Mouse (Mus musculus): ENCODE results near the gene Trcg1. TPM values are rescaled to one million over a fixed set of nuclear protein-coding genes. Genes with fewer than 3 reads are reported as not detected.

Gene Trcg1
- polyA plus RNA-seq, 1 experiment from 2014 or later: not detected

DNA sequence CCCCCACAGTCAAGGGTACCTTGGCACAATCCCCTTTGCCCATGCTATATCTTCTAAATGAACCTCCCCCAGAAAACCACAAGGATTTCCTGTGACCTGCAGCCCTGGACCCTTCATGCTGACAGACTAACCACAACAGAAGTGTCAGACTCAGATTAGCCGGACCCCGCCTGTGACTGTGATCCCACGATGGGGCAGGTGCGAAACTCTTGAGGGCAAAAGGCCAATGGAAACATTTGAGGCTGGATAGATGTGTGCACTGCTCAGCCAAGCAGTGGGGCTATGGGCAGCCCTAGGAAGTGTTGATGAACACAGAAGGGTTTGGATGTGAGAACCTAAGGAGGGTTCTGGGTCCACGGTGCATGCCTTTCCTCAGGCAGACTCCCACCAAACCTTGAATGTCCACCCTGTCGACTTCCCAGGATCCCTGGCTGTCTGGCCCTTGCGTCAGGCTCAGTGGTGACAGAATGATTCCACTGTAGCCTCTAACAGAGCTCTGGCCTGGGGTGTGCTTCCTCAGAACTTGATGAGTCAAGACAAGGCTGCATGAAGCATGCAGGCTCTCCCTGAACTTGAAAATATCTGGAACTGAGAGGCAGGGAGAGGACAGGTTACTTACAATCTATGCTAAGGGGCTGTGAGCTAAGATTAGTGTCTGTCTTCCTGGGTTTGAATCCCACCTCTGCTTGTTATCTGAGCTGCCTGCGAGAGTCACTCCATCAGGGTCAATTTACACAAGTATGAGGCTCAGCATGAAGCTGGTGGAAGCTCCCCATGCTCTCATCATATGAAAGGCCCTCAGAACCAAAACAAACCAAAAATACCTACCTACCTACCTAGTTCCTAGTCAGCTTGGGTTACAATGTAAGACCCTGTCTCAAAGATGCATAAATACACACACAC is 36.8 kb downstream of the Trcg1 start:
- no peak for ATAC-seq (ENCODE audit: low FRiP score, low TSS enrichment)
- 60% methylated on average over 8 of the region's 8 CpGs for WGBS
- no peak overlapping the region for H3K9ac ChIP-seq (ENCODE audit: low read depth, low read length)
- no peak overlapping the region for H3K4me2 ChIP-seq (replicated peaks; ENCODE audit: low read depth, low read length)
- H3K27me3 ChIP-seq (ENCODE audit: control insufficient read depth, insufficient read depth, low read length): no peaks in the 10 kb centered on the region
- no peaks in the 10 kb centered on the region for H3K9me3 ChIP-seq (ENCODE audit: control insufficient read depth, low read length)
- H3K36me3 ChIP-seq (ENCODE audit: control insufficient read depth, insufficient read depth, low read length): no peaks in the 10 kb centered on the region
- no peak overlapping the region for H3K4me3 ChIP-seq (ENCODE audit: low read length)
- H3K4me1 ChIP-seq (ENCODE audit: control insufficient read depth, insufficient read depth, low read length): peaks cover 38% of the 10 kb centered on the region
- H3K27ac ChIP-seq (ENCODE audit: low read depth, low read length): no peak overlapping the region

- Histone ChIP-seq H3K27me3 (ENCODE audit: control insufficient read depth, insufficient read depth, low read length) (no peaks in the 10 kb centered on the region), H3K9ac (ENCODE audit: low read depth, low read length) (no peak overlapping the region), H3K27ac (ENCODE audit: low read depth, low read length) (no peak overlapping the region), H3K36me3 (ENCODE audit: control insufficient read depth, insufficient read depth, low read length) (no peaks in the 10 kb centered on the region), H3K9me3 (ENCODE audit: control insufficient read depth, low read length) (no peaks in the 10 kb centered on the region), H3K4me1 (ENCODE audit: control insufficient read depth, insufficient read depth, low read length) (peaks cover 34% of the 10 kb centered on the region), H3K4me3 (ENCODE audit: low read length) (no peak overlapping the region), H3K4me2 (replicated peaks; ENCODE audit: low read depth, low read length) (no peak overlapping the region)
- 39% methylated on average over 6 of the region's 6 CpGs for WGBS
- ATAC-seq (ENCODE audit: low FRiP score, low TSS enrichment): no peak
These were observed 37.6 kb downstream of the Trcg1 start for GRCm38 (mm10) chr9:57273805-57274494.

GRCm38 (mm10) chr9:57276311-57276710 is 40.0 kb downstream of the Trcg1 start:
- no peak for ATAC-seq (ENCODE audit: low FRiP score, low TSS enrichment)
- H3K4me1 ChIP-seq (ENCODE audit: control insufficient read depth, insufficient read depth, low read length): peaks cover 19% of the 10 kb centered on the region; the same call in 1 of the 2 replicates

GRCm38 (mm10) chr9:57278268-57278667 is 41.9 kb downstream of the Trcg1 start:
- Histone ChIP-seq H3K4me1 (ENCODE audit: control insufficient read depth, insufficient read depth, low read length) (peaks cover 24% of the 10 kb centered on the region; the same call in 1 of the 2 replicates), H3K9ac (ENCODE audit: low read depth, low read length) (no peak overlapping the region), H3K9me3 (ENCODE audit: control insufficient read depth, low read length) (no peaks in the 10 kb centered on the region), H3K27ac (ENCODE audit: low read depth, low read length) (no peak overlapping the region), H3K4me3 (ENCODE audit: low read length) (no peak overlapping the region), H3K27me3 (ENCODE audit: control insufficient read depth, insufficient read depth, low read length) (no peaks in the 10 kb centered on the region), H3K36me3 (ENCODE audit: control insufficient read depth, insufficient read depth, low read length) (no peaks in the 10 kb centered on the region), H3K4me2 (replicated peaks; ENCODE audit: low read depth, low read length) (no peak overlapping the region)
- ATAC-seq (ENCODE audit: low FRiP score, low TSS enrichment): no peak
- 57% methylated on average over 4 of the region's 4 CpGs for WGBS

More at GRCm38 (mm10) chr9:57276311-57276710, 40.0 kb downstream of the Trcg1 start:
- H3K36me3 ChIP-seq (ENCODE audit: control insufficient read depth, insufficient read depth, low read length): no peaks in the 10 kb centered on the region
- H3K27ac ChIP-seq (ENCODE audit: low read depth, low read length): no peak overlapping the region
- no peaks in the 10 kb centered on the region for H3K27me3 ChIP-seq (ENCODE audit: control insufficient read depth, insufficient read depth, low read length)
- no peak overlapping the region for H3K9ac ChIP-seq (ENCODE audit: low read depth, low read length)
- no peaks in the 10 kb centered on the region for H3K9me3 ChIP-seq (ENCODE audit: control insufficient read depth, low read length)
- H3K4me2 ChIP-seq (replicated peaks; ENCODE audit: low read depth, low read length): no peak overlapping the region
- H3K4me3 ChIP-seq (ENCODE audit: low read length): no peak overlapping the region

GRCm38 (mm10) chr9:57279441-57279840 is 43.1 kb downstream of the Trcg1 start:
- Histone ChIP-seq H3K27ac (ENCODE audit: low read depth, low read length) (peak overlapping the region; percentile 24; the same call in 1 of the 2 replicates), H3K27me3 (ENCODE audit: control insufficient read depth, insufficient read depth, low read length) (no peaks in the 10 kb centered on the region), H3K36me3 (ENCODE audit: control insufficient read depth, insufficient read depth, low read length) (no peaks in the 10 kb centered on the region), H3K4me3 (ENCODE audit: low read length) (no peak overlapping the region), H3K4me2 (replicated peaks; ENCODE audit: low read depth, low read length) (no peak overlapping the region), H3K9me3 (ENCODE audit: control insufficient read depth, low read length) (no peaks in the 10 kb centered on the region), H3K4me1 (ENCODE audit: control insufficient read depth, insufficient read depth, low read length) (peaks cover 23% of the 10 kb centered on the region), H3K9ac (ENCODE audit: low read depth, low read length) (no peak overlapping the region)
- WGBS: 52% methylated on average over 4 of the region's 4 CpGs
- no peak for ATAC-seq (ENCODE audit: low FRiP score, low TSS enrichment)

GRCm38 (mm10) chr9:57281549-57281948 is 45.2 kb downstream of the Trcg1 start:
- peak; percentile 73 for ATAC-seq (ENCODE audit: low FRiP score, low TSS enrichment)
- no peaks in the 10 kb centered on the region for H3K27me3 ChIP-seq (ENCODE audit: control insufficient read depth, insufficient read depth, low read length)
- H3K36me3 ChIP-seq (ENCODE audit: control insufficient read depth, insufficient read depth, low read length): no peaks in the 10 kb centered on the region
- no peak overlapping the region for H3K27ac ChIP-seq (ENCODE audit: low read depth, low read length)
- H3K9ac ChIP-seq (ENCODE audit: low read depth, low read length): no peak overlapping the region
- WGBS: 16% methylated on average over 20 of the region's 20 CpGs
- H3K4me2 ChIP-seq (replicated peaks; ENCODE audit: low read depth, low read length): peak overlapping the region; percentile 44
- H3K4me3 ChIP-seq (ENCODE audit: low read length): peak overlapping the region; percentile 9; the same call in 1 of the 2 replicates
- peaks cover 23% of the 10 kb centered on the region for H3K4me1 ChIP-seq (ENCODE audit: control insufficient read depth, insufficient read depth, low read length)
- no peaks in the 10 kb centered on the region for H3K9me3 ChIP-seq (ENCODE audit: control insufficient read depth, low read length)

GRCm38 (mm10) chr9:57282686-57283085 is 46.3 kb downstream of the Trcg1 start:
- H3K4me2 ChIP-seq (replicated peaks; ENCODE audit: low read depth, low read length): no peak overlapping the region
- no peak overlapping the region for H3K9ac ChIP-seq (ENCODE audit: low read depth, low read length)
- H3K4me3 ChIP-seq (ENCODE audit: low read length): no peak overlapping the region
- peaks cover 23% of the 10 kb centered on the region for H3K4me1 ChIP-seq (ENCODE audit: control insufficient read depth, insufficient read depth, low read length)
- ATAC-seq (ENCODE audit: low FRiP score, low TSS enrichment): no peak
- H3K9me3 ChIP-seq (ENCODE audit: control insufficient read depth, low read length): no peaks in the 10 kb centered on the region
- H3K27me3 ChIP-seq (ENCODE audit: control insufficient read depth, insufficient read depth, low read length): no peaks in the 10 kb centered on the region
- H3K36me3 ChIP-seq (ENCODE audit: control insufficient read depth, insufficient read depth, low read length): no peaks in the 10 kb centered on the region
- no peak overlapping the region for H3K27ac ChIP-seq (ENCODE audit: low read depth, low read length)
- 69% methylated on average over 3 of the region's 3 CpGs for WGBS

DNA sequence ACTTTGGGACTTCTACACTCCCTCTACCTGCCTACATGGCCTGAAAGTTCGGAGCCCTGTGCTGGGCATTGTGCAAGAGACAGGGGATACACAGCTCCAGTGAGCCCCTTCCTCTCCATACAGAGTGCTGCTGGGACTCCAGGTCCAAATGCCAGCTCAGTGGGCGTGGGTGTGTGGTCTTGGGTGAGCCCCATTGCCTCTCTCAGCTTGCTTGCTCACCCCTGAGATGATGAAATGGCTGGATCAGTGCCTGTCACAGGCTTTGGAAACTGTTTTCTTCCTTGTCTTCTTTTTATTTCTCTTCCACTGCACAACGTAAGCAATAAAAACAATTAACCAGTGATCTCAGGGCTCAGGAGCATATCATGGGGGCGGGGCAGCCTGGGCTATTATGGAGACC is 47.0 kb downstream of the Trcg1 start:
- no peak overlapping the region for H3K4me2 ChIP-seq (replicated peaks; ENCODE audit: low read depth, low read length)
- H3K9me3 ChIP-seq (ENCODE audit: control insufficient read depth, low read length): no peaks in the 10 kb centered on the region
- 72% methylated on average over 4 of the region's 4 CpGs for WGBS
- no peaks in the 10 kb centered on the region for H3K27me3 ChIP-seq (ENCODE audit: control insufficient read depth, insufficient read depth, low read length)
- peaks cover 23% of the 10 kb centered on the region for H3K4me1 ChIP-seq (ENCODE audit: control insufficient read depth, insufficient read depth, low read length)
- H3K36me3 ChIP-seq (ENCODE audit: control insufficient read depth, insufficient read depth, low read length): no peaks in the 10 kb centered on the region
- H3K9ac ChIP-seq (ENCODE audit: low read depth, low read length): no peak overlapping the region
- no peak overlapping the region for H3K27ac ChIP-seq (ENCODE audit: low read depth, low read length)
- no peak overlapping the region for H3K4me3 ChIP-seq (ENCODE audit: low read length)
- ATAC-seq (ENCODE audit: low FRiP score, low TSS enrichment): no peak

DNA sequence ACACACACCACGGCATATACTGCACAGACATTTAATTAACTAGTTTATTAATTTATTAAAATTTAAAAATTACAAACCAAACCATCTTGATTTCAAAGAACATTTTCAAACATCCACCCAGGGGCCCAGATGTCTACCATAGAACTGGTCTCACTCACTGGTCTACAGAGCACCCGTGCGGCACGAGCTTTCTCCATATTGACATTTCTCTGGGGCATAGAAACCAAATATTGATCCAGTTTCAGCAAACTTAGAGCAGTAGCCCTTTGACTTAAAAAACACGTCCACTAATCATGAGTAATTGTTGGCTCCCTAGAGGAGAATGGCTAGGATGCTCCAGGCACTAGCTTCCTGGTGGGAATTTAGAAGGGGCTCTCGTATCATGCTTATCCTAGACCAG is 50.8 kb downstream of the Trcg1 start:
- Histone ChIP-seq H3K4me2 (replicated peaks; ENCODE audit: low read depth, low read length) (no peak overlapping the region), H3K27me3 (ENCODE audit: control insufficient read depth, insufficient read depth, low read length) (no peaks in the 10 kb centered on the region), H3K4me3 (ENCODE audit: low read length) (no peak overlapping the region), H3K27ac (ENCODE audit: low read depth, low read length) (no peak overlapping the region), H3K9me3 (ENCODE audit: control insufficient read depth, low read length) (no peaks in the 10 kb centered on the region), H3K4me1 (ENCODE audit: control insufficient read depth, insufficient read depth, low read length) (peaks cover 14% of the 10 kb centered on the region), H3K9ac (ENCODE audit: low read depth, low read length) (no peak overlapping the region), H3K36me3 (ENCODE audit: control insufficient read depth, insufficient read depth, low read length) (no peaks in the 10 kb centered on the region)
- WGBS: 91% methylated on average over 6 of the region's 6 CpGs
- no peak for ATAC-seq (ENCODE audit: low FRiP score, low TSS enrichment)

All from kidney, embryonic 14.5 days (tissue).